Mouse (Mus musculus) lung, adult 2 months (tissue): ENCODE results near the gene Ndufaf8.

ENCODE experiments used
- CTCF ChIP-seq: fragments of 200-500 bp; IDR thresholded peaks from 2 replicates; pipeline ENCODE4 v1.5.1; 2011; ENCODE audit warnings: mild to moderate bottlenecking, low read length, control low read depth; ENCODE audit not compliant: insufficient read depth
- POLR2A ChIP-seq: fragments of 200-500 bp; IDR thresholded peaks from 2 replicates; pipeline ENCODE4 v1.6.1; 2011; ENCODE audit warnings: low read depth, mild to moderate bottlenecking, control low read depth, low read length, borderline replicate concordance; ENCODE audit errors: extremely low read depth

- TF ChIP-seq POLR2A = no peak
- no peak for TF ChIP-seq CTCF
Measured at GRCm38 (mm10) chr11:120049067-120049466, 49.7 kb upstream of the Ndufaf8 start.
